Mouse (Mus musculus): ENCODE measurements around the gene Zc3h4. TPM values are rescaled to one million over a fixed set of nuclear protein-coding genes. Genes with fewer than 3 reads are reported as not detected.
"Not testable (repeated sequence)": the region's sequence is repeated elsewhere in the genome, so short reads cannot be mapped to it uniquely, and the experiment has no call there.

The Zc3h4 gene
- polyA plus RNA-seq, 1 experiment from 2014 or later = 26.3 TPM

DNA sequence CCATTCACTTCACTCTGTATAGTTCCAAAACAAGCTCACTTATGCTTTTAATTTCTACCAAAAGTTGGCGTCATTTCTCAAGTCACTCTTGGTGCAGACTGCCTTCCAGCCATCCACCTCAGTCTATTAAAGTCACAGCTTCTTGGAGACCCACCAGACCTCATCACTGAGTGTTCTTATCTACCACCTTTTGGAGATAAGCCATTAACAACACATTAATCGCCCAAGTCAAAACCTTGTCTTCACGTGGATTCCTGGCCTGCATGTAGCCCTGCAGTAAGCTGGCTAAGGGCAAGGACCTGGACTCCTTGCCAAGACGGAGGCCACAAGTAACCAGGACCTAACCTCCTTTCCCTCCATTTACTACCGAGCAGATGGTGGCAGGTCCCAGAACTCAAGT lies 25.7 kb upstream of the Zc3h4 start:
- no peaks in the 10 kb centered on the region for H3K27me3 ChIP-seq
- H3K4me2 ChIP-seq = no peak overlapping the region
- H3K27ac ChIP-seq = no peak overlapping the region
- H3K9ac ChIP-seq (replicated peaks) = no peak overlapping the region
- H3K4me1 ChIP-seq (replicated peaks) = no peaks in the 10 kb centered on the region
- peaks cover 91% of the 10 kb centered on the region for H3K36me3 ChIP-seq
- ATAC-seq (ENCODE audit: insufficient number of reproducible peaks, insufficient read depth, low FRiP score, low TSS enrichment, low read depth) = no peak
- WGBS = 82% methylated on average over 5 of the region's 5 CpGs
- no peak overlapping the region for H3K4me3 ChIP-seq (replicated peaks)
- no peaks in the 10 kb centered on the region for H3K9me3 ChIP-seq

DNA sequence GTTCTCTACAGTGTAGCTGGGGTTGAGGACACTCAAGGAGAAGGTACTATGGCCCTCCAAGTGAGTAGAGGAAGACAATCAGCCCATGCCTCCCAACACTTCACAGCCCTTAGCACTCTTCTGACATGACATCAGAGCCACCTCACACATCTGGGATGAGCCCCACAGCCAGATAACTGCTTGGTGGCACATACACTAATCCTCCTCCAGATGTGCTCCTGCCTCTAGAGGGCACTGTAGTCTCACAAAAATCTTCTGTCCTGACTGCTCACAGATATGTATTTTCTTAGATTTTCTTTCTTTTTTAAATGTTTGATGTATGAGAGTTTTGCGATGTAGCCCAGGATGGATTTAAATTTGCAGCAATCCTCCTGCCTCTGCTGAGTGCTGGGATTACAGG lies 24.2 kb upstream of the Zc3h4 start:
- H3K4me1 ChIP-seq (replicated peaks) = no peaks in the 10 kb centered on the region
- H3K36me3 ChIP-seq = peaks cover 93% of the 10 kb centered on the region
- ATAC-seq (ENCODE audit: insufficient number of reproducible peaks, insufficient read depth, low FRiP score, low TSS enrichment, low read depth) = no peak
- no peaks in the 10 kb centered on the region for H3K9me3 ChIP-seq
- 88% methylated on average over 1 of the region's 1 CpGs for WGBS
- no peaks in the 10 kb centered on the region for H3K27me3 ChIP-seq
- H3K27ac ChIP-seq = no peak overlapping the region
- H3K9ac ChIP-seq (replicated peaks) = no peak overlapping the region
- H3K4me3 ChIP-seq (replicated peaks) = no peak overlapping the region
- H3K4me2 ChIP-seq = no peak overlapping the region

DNA sequence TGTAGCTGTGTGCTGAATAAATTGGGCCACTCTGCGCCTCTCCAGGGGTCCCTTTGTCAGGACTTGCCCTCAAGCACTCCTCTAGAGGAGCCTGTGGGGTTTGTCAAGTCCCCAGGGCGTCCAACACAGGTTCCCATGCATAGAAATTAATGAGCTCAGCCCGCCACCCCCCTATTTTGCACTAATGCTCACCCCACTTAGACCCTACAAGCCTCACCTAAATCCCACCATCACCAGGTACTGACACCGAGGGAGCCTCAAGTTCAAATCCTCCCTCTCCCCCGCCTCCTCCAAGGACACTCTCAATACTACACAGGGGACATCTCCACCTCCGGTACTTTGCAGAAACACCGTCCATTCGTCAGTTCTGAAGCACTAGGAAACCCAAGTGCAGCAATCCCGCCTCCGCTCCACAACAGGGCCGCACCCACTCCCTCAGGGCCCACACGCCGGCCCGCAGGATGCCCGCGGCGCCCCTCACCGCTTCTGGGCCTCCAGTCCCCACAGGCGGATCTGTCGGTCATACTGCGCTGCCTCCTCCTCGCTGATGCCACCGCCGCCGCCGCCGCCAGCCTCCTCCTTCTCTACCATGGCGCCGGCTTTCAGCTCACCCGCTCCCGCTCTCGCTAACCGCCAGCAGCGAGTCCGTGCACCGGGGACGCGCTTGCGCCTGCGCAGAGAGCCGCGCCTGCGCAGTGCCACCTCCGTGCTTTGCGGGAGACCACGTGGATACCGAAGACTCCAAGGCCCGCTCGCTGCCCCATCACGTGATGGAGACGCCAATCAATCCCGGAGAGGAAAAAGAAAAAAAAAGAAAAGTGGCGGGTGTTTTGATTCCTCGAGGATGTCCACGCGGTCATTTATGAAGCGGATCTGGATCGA lies 13.3 kb upstream of the Zc3h4 start, which contains the start of gene Sae1:
Sae1 (minus strand) TSS at position 647 of the 882 bp plus-strand sequence.
- Histone ChIP-seq H3K9ac (replicated peaks) (peak within 1 kb of the TSS; percentile 95), H3K9me3 (no peaks in the 10 kb centered on the region), H3K27ac (peak within 1 kb of the TSS; percentile 82), H3K4me1 (replicated peaks) (peaks cover 24% of the 10 kb centered on the region), H3K27me3 (no peaks in the 10 kb centered on the region), H3K36me3 (peaks cover 29% of the 10 kb centered on the region), H3K4me2 (peak within 1 kb of the TSS; percentile 89), H3K4me3 (replicated peaks) (peak within 1 kb of the TSS; percentile 89)
- under 1% methylated on average over 58 of the region's 58 CpGs for WGBS
- peak; percentile 77 for ATAC-seq (ENCODE audit: insufficient number of reproducible peaks, insufficient read depth, low FRiP score, low TSS enrichment, low read depth)

DNA sequence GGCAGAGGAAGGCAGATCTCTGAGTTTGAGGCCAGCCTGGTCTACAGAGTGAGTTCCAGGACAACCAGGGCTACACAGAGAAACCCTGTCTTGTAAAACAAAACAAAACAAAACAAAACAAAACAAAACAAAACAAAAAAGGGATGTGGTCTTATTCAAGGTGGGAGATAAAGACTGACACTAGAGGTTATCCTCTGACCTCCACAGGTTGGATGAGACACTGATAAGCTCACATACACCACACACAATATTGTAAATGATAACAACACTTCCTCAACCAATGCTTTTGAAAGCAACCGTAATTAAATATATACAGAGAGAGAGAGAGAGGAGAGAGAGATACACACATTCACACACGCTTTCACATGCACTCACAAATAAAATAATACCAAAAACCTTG lies 10.8 kb upstream of the Zc3h4 start:
- H3K4me2 ChIP-seq; H3K27ac ChIP-seq; H3K36me3 ChIP-seq; H3K4me3 ChIP-seq (replicated peaks); H3K27me3 ChIP-seq; ATAC-seq (ENCODE audit: insufficient number of reproducible peaks, insufficient read depth, low FRiP score, low TSS enrichment, low read depth); H3K9ac ChIP-seq (replicated peaks); H3K9me3 ChIP-seq: not testable (repeated sequence)
- peaks cover 22% of the 10 kb centered on the region for H3K4me1 ChIP-seq (replicated peaks)
- 79% methylated on average over 2 of the region's 2 CpGs for WGBS

DNA sequence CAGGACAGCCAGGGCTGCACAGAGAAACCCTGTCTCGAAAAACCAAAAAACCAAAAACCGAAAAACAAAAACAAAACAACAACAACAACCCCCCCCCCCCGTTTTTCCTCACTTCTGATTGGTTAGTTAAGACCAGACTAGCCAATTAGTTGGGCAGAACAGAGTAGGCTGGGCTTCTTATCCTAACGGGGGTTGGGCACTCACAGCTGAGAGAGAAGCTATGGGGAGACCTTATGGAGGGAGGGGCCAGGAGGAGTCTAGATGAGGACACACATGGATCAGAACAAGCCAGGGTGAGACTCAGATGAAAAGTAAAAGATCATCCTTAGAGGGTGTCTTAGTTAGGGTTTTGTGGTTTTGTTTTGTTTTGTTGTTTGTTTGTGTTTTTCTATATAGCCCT lies 7.8 kb upstream of the Zc3h4 start:
- Histone ChIP-seq H3K9me3 (no peaks in the 10 kb centered on the region), H3K36me3 (no peaks in the 10 kb centered on the region), H3K4me2 (no peak overlapping the region), H3K4me3 (replicated peaks) (no peak overlapping the region), H3K27ac (no peak overlapping the region), H3K27me3 (no peaks in the 10 kb centered on the region), H3K4me1 (replicated peaks) (no peaks in the 10 kb centered on the region), H3K9ac (replicated peaks) (no peak overlapping the region)
- ATAC-seq (ENCODE audit: insufficient number of reproducible peaks, insufficient read depth, low FRiP score, low TSS enrichment, low read depth) = no peak
- WGBS = 57% methylated on average over 4 of the region's 4 CpGs

DNA sequence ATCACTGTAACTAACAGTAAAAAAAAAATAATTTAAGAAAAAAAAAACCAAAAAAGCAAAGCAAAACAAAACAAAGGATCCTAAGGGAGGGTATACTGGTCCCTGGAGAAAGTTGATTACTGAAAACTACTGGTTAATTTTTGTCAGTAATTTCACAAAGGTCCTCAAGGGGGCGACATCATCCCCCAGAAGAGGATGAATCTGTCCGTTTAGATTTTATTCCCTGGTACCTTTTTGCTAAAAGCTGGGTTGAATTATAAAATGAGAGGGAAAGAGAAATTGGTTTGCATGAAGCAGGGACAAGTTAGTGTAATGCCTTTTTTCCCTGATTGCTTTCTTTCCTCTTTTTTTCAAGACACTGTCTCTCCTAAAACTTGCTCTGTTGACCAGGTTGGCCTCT lies 4.8 kb upstream of the Zc3h4 start:
- no peaks in the 10 kb centered on the region for H3K9me3 ChIP-seq
- no peaks in the 10 kb centered on the region for H3K27me3 ChIP-seq
- H3K9ac ChIP-seq (replicated peaks) = no peak overlapping the region
- H3K36me3 ChIP-seq = no peaks in the 10 kb centered on the region
- 3% methylated on average over 2 of the region's 2 CpGs for WGBS
- no peak overlapping the region for H3K27ac ChIP-seq
- no peak for ATAC-seq (ENCODE audit: insufficient number of reproducible peaks, insufficient read depth, low FRiP score, low TSS enrichment, low read depth)
- H3K4me3 ChIP-seq (replicated peaks) = no peak overlapping the region
- H3K4me1 ChIP-seq (replicated peaks) = peaks cover 6% of the 10 kb centered on the region
- H3K4me2 ChIP-seq = no peak overlapping the region

DNA sequence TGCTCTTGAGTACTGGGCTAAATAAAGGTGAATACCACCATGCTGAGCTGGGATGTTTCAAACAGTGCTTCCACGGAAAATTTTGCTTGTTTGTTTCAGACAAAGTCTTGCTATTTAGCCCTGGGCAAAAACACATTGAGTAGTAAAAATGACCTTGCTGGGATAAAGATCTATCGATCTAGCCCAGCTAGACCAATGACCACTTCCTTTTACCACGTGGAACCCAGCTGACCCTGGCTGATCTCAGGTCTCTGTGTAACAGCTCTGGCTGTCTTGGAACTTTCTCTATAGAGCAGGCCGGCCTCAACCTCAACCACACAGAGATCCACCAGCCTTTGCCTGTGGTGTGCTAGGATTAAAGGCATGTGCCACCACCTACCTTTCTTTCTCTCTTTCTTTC lies 3.2 kb upstream of the Zc3h4 start:
- Histone ChIP-seq H3K4me3 (replicated peaks) (no peak overlapping the region), H3K4me1 (replicated peaks) (peaks cover 6% of the 10 kb centered on the region), H3K4me2 (no peak overlapping the region), H3K27ac (no peak overlapping the region), H3K9ac (replicated peaks) (no peak overlapping the region), H3K27me3 (no peaks in the 10 kb centered on the region), H3K36me3 (no peaks in the 10 kb centered on the region), H3K9me3 (no peaks in the 10 kb centered on the region)
- no peak for ATAC-seq (ENCODE audit: insufficient number of reproducible peaks, insufficient read depth, low FRiP score, low TSS enrichment, low read depth)
- 71% methylated on average over 4 of the region's 4 CpGs for WGBS

DNA sequence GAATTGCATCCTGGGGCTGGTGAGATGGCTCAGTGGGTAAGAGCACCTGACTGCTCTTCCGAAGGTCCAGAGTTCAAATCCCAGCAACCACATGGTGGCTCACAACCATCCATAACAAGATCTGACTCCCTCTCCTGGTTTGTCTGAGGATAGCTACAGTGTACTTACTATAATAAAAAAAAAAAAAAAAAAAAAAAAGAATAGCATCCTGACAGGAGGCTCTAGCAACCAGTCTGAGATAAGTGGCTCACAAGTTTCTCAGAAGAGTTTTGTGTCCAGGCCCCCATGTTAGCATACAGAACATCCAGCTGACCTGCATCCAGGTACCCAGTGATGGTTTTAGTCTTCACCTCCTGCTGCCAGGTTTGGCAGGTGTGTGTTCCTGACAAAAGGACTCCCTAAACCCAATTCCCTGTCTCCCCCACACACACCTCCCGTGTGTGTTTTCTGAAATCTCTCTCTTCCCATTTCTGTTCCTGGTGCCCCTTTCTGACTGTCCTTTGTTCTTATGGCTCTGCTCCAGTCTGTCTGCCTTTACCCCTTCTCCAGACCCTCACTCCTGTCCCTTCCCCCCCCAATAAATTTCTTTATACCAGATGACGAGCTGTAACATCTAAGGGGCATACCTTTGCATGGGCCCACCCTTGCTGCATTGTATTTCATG lies 2.2 kb upstream of the Zc3h4 start:
- WGBS = 47% methylated on average over 3 of the region's 3 CpGs
- no peaks in the 10 kb centered on the region for H3K27me3 ChIP-seq
- H3K27ac ChIP-seq = peak overlapping the region; percentile 100
- peak overlapping the region; percentile 88 for H3K4me3 ChIP-seq (replicated peaks)
- peak overlapping the region; percentile 81 for H3K4me2 ChIP-seq
- peaks cover 13% of the 10 kb centered on the region for H3K4me1 ChIP-seq (replicated peaks)
- no peak for ATAC-seq (ENCODE audit: insufficient number of reproducible peaks, insufficient read depth, low FRiP score, low TSS enrichment, low read depth)
- no peaks in the 10 kb centered on the region for H3K36me3 ChIP-seq
- H3K9ac ChIP-seq (replicated peaks) = peak overlapping the region; percentile 99
- H3K9me3 ChIP-seq = no peaks in the 10 kb centered on the region

DNA sequence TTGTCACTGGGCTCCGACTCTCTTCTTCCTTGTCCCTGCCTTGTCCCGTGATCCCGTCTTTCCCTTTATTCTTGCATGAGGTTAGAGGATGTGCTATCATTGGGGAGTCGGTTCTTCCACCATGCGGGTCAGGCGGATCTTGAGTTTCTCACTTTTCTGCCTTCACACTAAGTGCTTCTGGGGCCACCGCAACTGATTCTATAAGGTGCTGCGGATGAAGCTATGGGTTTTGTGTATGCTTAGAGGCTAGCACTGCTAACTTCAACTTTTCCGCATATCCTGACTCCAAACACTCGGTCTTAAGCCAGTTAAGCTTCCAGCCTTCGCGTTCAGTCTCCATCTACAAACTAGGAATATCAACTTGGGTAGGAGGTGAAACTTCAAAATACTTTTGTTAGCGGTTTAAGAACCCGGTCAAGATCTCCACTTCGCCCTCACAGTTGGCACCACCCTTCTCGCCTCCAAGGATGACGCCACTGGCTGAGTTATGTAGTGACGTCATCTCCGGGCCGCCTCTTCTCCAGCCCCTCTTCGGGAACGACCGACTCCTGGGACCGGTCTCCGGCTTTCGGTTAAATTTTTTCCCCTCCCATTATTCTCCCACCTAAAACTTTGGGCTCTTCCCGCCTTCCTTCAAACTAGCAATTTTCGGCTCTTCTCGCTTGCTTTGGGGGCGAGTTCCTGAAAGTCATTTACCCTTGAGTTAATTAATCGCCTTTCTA lies 1.5 kb upstream of the Zc3h4 start:
- Histone ChIP-seq H3K4me2 (peak overlapping the region; percentile 81), H3K27ac (peak overlapping the region; percentile 100), H3K4me1 (replicated peaks) (peaks cover 17% of the 10 kb centered on the region), H3K9ac (replicated peaks) (peak overlapping the region; percentile 99), H3K36me3 (no peaks in the 10 kb centered on the region), H3K4me3 (replicated peaks) (peak overlapping the region; percentile 88), H3K27me3 (no peaks in the 10 kb centered on the region), H3K9me3 (no peaks in the 10 kb centered on the region)
- 1% methylated on average over 31 of the region's 31 CpGs for WGBS
- ATAC-seq (ENCODE audit: insufficient number of reproducible peaks, insufficient read depth, low FRiP score, low TSS enrichment, low read depth) = peak; percentile 76

DNA sequence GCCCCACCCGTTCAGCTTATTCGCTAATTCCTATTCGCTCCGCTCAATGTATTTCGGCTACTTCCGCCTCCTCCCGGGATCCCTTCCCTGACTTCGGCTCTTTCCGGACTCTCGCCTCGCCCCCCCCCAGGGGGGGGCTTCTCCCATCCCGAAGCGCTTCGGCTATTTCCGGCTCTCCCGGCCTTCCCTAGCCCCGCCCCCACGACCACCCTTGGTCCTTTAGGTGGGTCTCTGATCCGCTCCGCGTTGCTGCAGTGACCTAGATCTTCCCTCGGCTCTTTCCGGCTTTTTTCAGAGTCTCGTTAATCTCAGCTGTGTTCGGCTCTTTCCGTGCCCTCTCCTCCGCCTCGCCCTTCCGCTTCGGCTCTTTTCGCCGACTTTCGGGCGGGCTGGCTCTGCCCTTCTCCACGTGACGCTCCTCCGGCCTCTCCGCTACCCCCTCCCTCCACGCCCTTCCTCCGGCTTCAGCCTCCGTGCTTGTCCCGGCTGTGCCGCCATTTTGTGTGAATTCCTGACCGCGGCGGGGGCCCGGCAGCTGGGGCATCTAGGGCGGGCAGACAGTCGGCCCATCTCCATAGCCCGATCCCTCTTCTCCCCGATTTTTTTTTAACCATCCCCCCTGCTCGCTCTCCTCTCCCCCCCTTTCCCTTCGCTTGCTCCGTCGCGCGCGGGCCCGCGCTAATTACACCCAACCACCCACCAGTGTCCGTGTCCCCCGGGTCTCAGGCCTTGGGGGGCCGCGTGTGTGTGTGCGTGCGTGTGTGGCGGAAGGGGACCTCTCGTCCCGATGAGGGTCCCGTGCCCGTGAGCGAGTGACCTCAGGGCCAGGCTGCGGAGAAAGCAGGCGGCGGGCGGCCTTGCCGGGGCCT lies 656 bp upstream of the Zc3h4 start:
- H3K4me2 ChIP-seq = peak overlapping the region; percentile 81
- H3K4me1 ChIP-seq (replicated peaks) = peaks cover 25% of the 10 kb centered on the region
- H3K27me3 ChIP-seq = no peaks in the 10 kb centered on the region
- no peaks in the 10 kb centered on the region for H3K9me3 ChIP-seq
- 0 out of 2 replicates have a peak, but pooled peaks cover 3% of the 10 kb centered on the region for H3K36me3 ChIP-seq
- H3K9ac ChIP-seq (replicated peaks) = peak overlapping the region; percentile 99
- H3K27ac ChIP-seq = peak overlapping the region; percentile 100
- peak overlapping the region; percentile 88 for H3K4me3 ChIP-seq (replicated peaks)
- peak; percentile 94 for ATAC-seq (ENCODE audit: insufficient number of reproducible peaks, insufficient read depth, low FRiP score, low TSS enrichment, low read depth)
- 1% methylated on average over 76 of the region's 77 CpGs for WGBS
